Mouse (Mus musculus) forebrain, embryonic 10.5 days (tissue): Measurements from ENCODE around the gene Prr14. TPM values are rescaled to one million over a fixed set of nuclear protein-coding genes. Genes with fewer than 3 reads are reported as not detected.
"Not testable (repeated sequence)": the region's sequence is repeated elsewhere in the genome, so short reads cannot be mapped to it uniquely, and the experiment has no call there.

Experiments used
- DNase-seq: peaks from one replicate; pipeline ENCODE4 v3.0.0-alpha.2; 2017; ENCODE audit warnings: low spot score; ENCODE audit errors: extremely low spot score
- H3K27ac ChIP-seq: fragments of 300-500 bp; sonication (generic); 2 replicates; pipeline ENCODE4 v1.5.1; 2016; ENCODE audit warnings: mild to moderate bottlenecking
- H3K27me3 ChIP-seq: fragments of 300-500 bp; sonication (generic); 2 replicates; pipeline ENCODE4 v1.6.1; 2016; ENCODE audit warnings: mild to moderate bottlenecking; ENCODE audit not compliant: poor library complexity, severe bottlenecking
- H3K36me3 ChIP-seq: fragments of 300-500 bp; sonication (generic); replicated peaks from 2 replicates; pipeline ENCODE4 v1.6.1; 2016; ENCODE audit warnings: mild to moderate bottlenecking, moderate library complexity
- H3K4me1 ChIP-seq: fragments of 300-500 bp; sonication (generic); 2 replicates; pipeline ENCODE4 v1.6.1; 2016
- H3K4me3 ChIP-seq: fragments of 300-500 bp; sonication (generic); 2 replicates; pipeline ENCODE4 v1.5.1; 2016; ENCODE audit warnings: mild to moderate bottlenecking, moderate library complexity
- H3K9me3 ChIP-seq: fragments of 300-500 bp; sonication (generic); 2 replicates; pipeline ENCODE4 v1.6.1; 2016; ENCODE audit warnings: mild to moderate bottlenecking, moderate library complexity
- WGBS: fragments of 180-500 bp; shearing (Covaris S2); methylation state at CpG from one replicate; pipeline ENCODE4 v1.1.7; 2016; 5-methylcytosine and 5-hydroxymethylcytosine counted together
- polyA plus RNA-seq: library from polyadenylated mRNA; unstranded; fragments of >200 nt; fragmentation: Nextera tagmentation; extraction: Ambion mirVana; gene quantifications from 2 replicates; pipeline ENCODE4 v1.2.1, GENCODE M21; 2016

The Prr14 gene
- polyA plus RNA-seq, 1 experiment from 2014 or later: 47.3 TPM

DNA sequence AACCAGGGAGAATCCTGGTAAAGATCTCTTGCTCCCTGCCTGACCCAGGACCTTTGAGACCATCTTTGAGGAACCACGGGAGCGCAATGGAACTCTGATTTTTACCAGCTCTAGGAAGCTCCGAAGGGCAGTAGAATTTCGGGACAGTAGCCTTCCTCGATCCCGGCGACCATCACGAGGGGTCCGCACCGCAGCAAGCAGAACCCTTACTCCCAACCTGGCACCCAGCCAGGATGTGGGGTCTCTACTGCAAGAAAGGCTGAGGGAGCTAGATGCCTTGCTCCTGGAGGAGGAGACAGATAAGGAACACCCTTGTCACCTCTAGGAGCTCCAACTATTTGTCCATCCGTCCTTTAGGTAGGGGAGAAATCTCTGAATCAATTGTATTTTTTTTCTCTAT lies 16.9 kb downstream of the Prr14 start:
- Histone ChIP-seq H3K27ac (no peak overlapping the region), H3K4me1 (peaks cover 53% of the 10 kb centered on the region), H3K27me3 (no peaks in the 10 kb centered on the region), H3K36me3 (peaks cover 62% of the 10 kb centered on the region), H3K4me3 (no peak overlapping the region; the same call in 1 of the 2 replicates), H3K9me3 (no peaks in the 10 kb centered on the region)
- 96% methylated on average over 11 of the region's 11 CpGs for WGBS
- DNase-seq: no peak

DNA sequence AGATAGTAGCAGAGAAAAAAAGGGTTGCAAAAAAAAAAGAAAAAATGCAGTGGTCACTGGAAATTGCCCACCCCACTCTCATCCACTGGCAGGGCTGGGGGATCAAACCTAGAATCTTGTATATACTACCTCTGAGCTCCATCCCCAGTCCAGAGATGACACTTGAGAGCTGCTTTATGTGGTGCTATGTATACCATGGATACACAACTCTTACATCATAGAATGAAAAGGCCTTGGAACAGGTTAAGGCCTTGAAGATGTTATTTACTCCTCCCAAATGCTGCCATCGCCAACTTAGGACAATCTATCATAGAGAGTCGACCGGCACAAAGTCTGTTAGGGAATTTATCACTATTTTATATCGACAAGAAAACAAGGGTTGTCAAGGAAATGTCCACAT lies 17.4 kb downstream of the Prr14 start:
- WGBS: 83% methylated on average over 4 of the region's 4 CpGs
- peak overlapping the region; percentile 100 for H3K4me3 ChIP-seq
- no peaks in the 10 kb centered on the region for H3K27me3 ChIP-seq
- no peak for DNase-seq
- no peaks in the 10 kb centered on the region for H3K9me3 ChIP-seq
- peaks cover 67% of the 10 kb centered on the region for H3K36me3 ChIP-seq
- no peak overlapping the region for H3K27ac ChIP-seq
- peaks cover 48% of the 10 kb centered on the region for H3K4me1 ChIP-seq

DNA sequence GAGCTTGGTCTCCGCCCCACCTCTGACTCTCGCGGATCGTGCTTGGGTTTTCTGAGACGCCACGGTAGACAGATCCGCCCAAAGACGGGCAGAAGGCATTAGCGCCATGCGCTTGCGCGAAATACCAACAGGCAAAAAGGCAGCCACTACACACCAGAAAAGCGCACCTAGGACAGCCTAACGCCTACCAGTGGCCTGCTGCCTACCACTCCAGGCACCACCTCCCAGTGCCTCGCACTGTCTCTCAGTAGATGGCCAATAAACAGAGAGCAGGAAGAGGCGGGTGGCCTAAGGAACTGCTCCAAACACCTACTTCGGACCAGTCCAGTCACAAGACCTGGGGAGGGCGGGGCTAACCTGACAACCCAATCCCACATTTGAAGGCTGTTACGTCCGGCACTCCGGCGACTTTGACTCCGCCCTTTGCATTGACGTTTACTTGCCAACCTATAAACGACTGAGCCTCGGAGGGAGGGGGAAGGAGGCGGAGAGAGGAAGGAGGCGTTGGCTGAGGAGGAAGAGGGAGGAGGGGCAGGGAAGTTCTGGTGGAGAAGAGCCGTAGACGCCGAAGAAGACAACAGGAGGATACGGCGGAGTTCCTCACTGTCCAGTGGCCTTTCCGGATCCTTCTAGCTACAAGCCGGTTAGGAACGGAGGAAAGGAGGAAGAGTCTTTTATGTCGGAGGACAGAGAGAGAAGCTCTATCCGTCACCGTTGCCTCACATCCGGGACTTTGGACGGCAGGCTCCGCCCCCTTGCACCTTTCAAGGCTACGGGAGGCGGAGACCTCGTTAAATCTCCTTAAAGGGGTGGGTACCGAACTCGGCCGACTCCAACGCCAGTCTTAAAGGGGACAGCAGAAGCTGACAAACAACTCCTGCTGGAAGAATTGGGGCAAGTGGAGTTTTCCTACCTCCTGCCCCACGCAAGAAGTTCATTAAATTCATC lies 18.6 kb downstream of the Prr14 start:
- H3K36me3 ChIP-seq: peaks cover 74% of the 10 kb centered on the region

DNA sequence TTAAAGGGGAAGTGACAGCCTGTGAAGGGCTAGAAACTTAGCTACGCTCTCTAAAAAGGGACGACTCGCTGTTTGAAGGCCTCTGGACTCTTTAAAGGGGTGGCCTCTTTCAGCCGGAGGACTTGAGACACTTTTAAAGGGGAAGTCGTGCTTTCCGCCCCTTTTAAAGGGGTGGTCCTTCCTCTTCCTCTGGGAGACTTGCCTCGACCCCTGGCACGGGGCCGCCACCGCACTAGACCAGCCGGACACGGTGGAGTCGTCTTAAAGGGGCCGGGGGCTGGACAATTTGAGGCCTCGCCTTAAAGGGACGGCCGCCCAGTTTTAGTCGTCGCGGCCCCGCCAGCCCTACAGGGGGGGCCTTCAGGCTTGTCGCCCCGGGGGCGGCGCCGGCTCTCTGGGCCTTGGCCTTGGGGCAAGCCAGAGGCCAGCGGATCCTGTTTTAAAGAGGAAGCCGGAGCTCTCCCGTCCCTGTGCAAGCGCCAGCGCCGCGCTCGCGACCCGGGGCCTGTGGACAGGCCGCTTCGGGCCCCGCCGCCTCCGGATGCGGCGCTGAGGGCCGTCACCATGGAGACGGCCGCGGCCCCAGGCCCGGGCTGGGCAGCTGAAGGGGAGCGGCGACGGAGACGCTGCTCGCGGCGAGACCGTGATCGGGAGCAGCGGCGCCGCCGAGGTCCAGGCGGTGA lies 19.4 kb downstream of the Prr14 start, which contains the start of gene Fbrs:
TSS of gene Fbrs (plus strand) at position 565 of the 683 bp plus-strand sequence.
- peak; percentile 89 for DNase-seq
- Histone ChIP-seq H3K27me3 (no peaks in the 10 kb centered on the region), H3K9me3 (no peaks in the 10 kb centered on the region), H3K4me1 (peaks cover 35% of the 10 kb centered on the region), H3K36me3 (peaks cover 74% of the 10 kb centered on the region), H3K27ac (peak within 1 kb of the TSS; percentile 94), H3K4me3 (peak within 1 kb of the TSS; percentile 100)
- WGBS: under 1% methylated on average over 62 of the region's 62 CpGs

More for the DNA sequence above, 18.6 kb downstream of the Prr14 start:
- H3K9me3 ChIP-seq: no peaks in the 10 kb centered on the region
- no peaks in the 10 kb centered on the region for H3K27me3 ChIP-seq
- H3K4me3 ChIP-seq: peak overlapping the region; percentile 100
- peak; percentile 99 for DNase-seq
- H3K4me1 ChIP-seq: peaks cover 39% of the 10 kb centered on the region
- peak overlapping the region; percentile 94 for H3K27ac ChIP-seq
- under 1% methylated on average over 50 of the region's 50 CpGs for WGBS

DNA sequence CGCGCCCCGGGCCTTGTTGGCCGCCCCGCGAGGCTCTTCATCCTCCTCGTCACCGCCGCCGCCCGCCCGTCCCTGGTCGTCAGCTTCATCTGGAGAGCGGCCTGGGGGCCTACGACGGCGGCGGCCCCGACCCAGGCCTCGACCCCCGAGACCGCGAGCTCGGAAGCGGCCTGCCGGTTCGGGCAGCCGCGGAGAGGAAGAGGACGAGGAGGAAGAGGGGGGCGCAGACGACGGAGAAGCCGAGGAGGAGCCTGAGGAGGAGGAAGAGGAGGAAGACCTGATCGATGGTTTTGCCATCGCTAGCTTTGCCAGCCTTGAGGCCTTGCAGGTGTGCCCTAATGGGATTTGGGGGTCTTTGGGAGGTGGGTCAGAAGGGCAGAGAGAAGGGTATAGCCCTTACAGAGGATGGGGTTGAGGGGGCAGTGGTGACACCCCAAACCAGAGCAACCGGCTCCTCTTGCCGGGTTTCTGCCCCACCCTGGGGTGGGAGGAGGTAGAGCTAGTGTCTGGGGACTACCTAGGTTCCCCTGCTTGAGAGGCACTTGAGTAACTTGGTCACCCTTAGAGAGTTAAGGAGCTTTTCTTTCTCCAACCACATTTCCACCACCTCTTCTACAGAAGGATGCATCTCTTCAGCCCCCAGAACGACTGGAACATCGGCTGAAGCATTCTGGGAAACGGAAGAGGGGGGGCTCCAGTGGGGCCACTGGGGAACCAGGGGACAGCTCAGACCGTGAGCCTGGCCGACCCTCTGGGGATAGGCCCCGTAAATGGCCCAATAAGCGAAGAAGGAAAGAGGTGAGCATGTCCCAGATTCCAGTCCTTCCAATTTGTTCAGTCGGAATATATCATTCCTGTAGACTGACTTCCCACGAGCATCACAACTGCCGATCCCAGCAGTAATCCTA lies 20.2 kb downstream of the Prr14 start:
- WGBS: 8% methylated on average over 47 of the region's 48 CpGs
- peaks cover 74% of the 10 kb centered on the region for H3K36me3 ChIP-seq
- no peaks in the 10 kb centered on the region for H3K27me3 ChIP-seq
- H3K9me3 ChIP-seq: no peaks in the 10 kb centered on the region
- no peak for DNase-seq
- peak overlapping the region; percentile 100 for H3K4me3 ChIP-seq
- peaks cover 35% of the 10 kb centered on the region for H3K4me1 ChIP-seq
- H3K27ac ChIP-seq: peak overlapping the region; percentile 94

DNA sequence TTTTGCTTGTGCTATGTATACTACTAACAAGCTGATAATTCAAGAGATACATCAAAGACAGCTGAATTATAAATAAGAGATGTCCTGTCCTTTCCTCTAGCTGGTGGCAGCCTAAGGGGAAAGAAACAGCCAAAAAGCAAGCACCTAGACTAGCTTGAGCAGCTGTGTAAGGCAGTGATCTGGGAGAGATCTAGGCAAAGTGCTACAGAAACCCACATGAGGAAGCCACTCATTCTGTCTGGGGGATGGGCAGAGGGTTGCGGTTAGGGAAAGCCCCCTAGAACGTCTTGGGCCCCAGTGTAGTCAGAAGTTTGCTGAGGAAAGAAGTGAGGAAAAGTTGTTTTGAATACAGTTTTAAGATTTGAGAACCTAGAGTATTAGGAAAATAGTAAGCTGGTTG lies 20.9 kb downstream of the Prr14 start:
- Histone ChIP-seq H3K9me3 (no peaks in the 10 kb centered on the region), H3K4me1 (peaks cover 35% of the 10 kb centered on the region), H3K27ac (0 out of 2 replicates have a peak overlapping the region, but pooled peaks have one; percentile 94), H3K4me3 (peak overlapping the region; percentile 100), H3K27me3 (no peaks in the 10 kb centered on the region), H3K36me3 (peaks cover 74% of the 10 kb centered on the region)
- 79% methylated on average over 2 of the region's 2 CpGs for WGBS
- DNase-seq: no peak

DNA sequence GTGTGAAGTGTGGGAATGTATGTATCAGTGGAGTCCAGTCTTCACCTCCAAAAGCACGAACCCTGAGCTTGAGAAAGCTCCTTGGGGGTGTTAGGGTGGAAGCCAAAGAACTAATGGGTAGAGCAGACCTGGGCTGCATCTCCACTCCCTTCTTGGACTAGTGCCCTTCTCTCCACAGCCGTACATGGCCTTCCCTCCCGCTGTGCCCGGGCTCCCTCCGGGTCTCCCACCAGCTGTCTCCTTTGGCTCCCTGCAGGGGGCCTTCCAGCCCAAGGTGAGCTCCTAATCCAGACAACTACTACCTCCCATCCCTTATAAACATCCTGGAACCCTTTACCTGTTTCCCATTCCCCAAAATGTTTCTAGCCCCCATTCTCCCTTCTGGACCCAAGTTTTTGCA lies 26.0 kb downstream of the Prr14 start:
- peaks cover 7% of the 10 kb centered on the region for H3K4me1 ChIP-seq
- H3K4me3 ChIP-seq: no peak overlapping the region
- peaks cover 98% of the 10 kb centered on the region for H3K36me3 ChIP-seq
- DNase-seq: no peak
- WGBS: 89% methylated on average over 5 of the region's 5 CpGs
- no peaks in the 10 kb centered on the region for H3K9me3 ChIP-seq
- H3K27me3 ChIP-seq: no peaks in the 10 kb centered on the region
- H3K27ac ChIP-seq: no peak overlapping the region

DNA sequence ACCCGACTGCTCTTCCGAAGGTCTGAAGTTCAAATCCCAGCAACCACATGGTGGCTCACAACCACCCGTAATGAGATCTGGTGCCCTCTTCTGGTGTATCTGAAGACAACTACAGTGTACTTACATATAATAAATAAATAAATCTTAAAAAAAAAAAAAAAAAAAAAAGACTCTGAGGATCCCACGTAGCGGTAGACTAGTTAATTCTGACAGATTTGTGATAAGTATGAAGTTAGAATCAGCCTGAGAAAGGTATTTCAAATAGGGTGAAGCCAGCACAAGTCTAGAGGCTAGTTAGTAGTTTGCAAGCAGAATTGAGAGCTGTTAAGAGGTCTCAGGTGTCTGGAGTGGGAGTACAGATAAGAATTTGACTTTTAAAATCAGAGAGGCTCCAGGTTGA lies 29.0 kb downstream of the Prr14 start:
- not testable (repeated sequence) for H3K9me3 ChIP-seq, H3K27ac ChIP-seq, H3K4me3 ChIP-seq, DNase-seq, H3K4me1 ChIP-seq, H3K27me3 ChIP-seq
- WGBS: 96% methylated on average over 5 of the region's 5 CpGs
- H3K36me3 ChIP-seq: peaks cover 94% of the 10 kb centered on the region

DNA sequence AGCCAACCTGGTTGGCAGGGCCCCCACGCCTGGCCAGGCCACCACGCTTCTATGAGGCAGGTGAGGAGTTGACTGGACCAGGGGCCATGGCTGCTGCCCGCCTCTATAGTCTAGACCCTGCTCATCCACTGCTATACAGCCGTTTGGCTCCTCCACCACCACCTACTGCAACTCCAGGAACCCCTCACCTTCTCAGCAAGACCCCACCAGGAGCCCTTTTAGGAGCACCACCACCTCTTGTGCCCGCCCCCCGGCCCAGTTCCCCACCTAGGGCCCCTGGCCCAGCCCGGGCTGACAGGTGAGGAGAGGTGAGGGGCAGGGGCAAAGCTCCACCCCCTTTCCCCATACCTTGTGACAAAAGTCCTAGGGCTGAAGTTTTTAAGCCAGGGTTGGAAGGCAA lies 30.6 kb downstream of the Prr14 start:
- Histone ChIP-seq H3K27me3 (no peaks in the 10 kb centered on the region), H3K9me3 (no peaks in the 10 kb centered on the region), H3K4me3 (no peak overlapping the region), H3K36me3 (peaks cover 78% of the 10 kb centered on the region), H3K27ac (no peak overlapping the region), H3K4me1 (no peaks in the 10 kb centered on the region)
- no peak for DNase-seq
- whole genome bisulfite sequencing: 91% methylated on average over 7 of the region's 7 CpGs

DNA sequence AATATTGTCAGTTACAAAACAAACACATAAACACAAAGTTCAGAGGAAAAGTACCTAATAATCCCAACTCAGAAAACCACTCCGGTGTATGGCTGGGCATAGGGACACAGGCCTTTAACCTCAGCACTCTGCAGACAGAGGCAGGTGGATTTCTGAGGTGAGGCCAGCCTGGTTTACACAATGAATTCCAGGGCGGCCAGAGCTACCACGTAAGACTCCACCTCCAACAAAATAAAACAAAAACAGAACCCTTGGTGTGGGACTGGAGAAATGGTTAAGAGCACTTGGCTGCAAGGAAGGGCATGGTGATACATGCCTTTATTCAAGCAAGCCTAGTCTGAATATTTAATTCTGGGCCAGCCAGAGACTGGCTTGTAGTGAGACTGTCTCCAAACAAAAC lies 32.4 kb downstream of the Prr14 start:
- H3K4me1 ChIP-seq: no peaks in the 10 kb centered on the region
- no peak for DNase-seq
- no peak overlapping the region for H3K27ac ChIP-seq
- H3K9me3 ChIP-seq: no peaks in the 10 kb centered on the region
- WGBS: 96% methylated on average over 3 of the region's 3 CpGs
- no peaks in the 10 kb centered on the region for H3K27me3 ChIP-seq
- H3K36me3 ChIP-seq: peaks cover 59% of the 10 kb centered on the region
- no peak overlapping the region for H3K4me3 ChIP-seq

DNA sequence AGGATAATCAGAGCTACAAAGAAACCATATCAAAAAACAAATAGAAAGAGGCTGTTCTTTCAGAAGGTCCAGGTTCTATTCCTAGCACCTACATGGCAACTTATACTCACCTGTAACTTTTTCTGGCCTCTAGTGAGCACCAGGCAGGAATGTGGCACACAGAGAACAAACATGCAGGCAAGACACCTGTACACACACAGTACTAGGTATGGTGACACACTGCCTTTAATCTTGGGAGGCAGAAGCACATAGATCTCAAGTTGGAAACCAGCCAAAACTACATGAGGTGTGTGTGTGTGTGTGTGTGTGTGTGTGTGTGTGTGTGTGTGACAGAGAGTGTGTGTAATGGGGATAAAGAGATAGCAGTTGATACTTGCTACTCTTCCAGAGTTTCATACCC lies 35.2 kb downstream of the Prr14 start:
- H3K9me3 ChIP-seq: no peaks in the 10 kb centered on the region
- no peak overlapping the region for H3K27ac ChIP-seq
- peaks cover 33% of the 10 kb centered on the region for H3K36me3 ChIP-seq
- no peaks in the 10 kb centered on the region for H3K27me3 ChIP-seq
- DNase-seq: no peak
- H3K4me1 ChIP-seq: no peaks in the 10 kb centered on the region
- H3K4me3 ChIP-seq: no peak overlapping the region

DNA sequence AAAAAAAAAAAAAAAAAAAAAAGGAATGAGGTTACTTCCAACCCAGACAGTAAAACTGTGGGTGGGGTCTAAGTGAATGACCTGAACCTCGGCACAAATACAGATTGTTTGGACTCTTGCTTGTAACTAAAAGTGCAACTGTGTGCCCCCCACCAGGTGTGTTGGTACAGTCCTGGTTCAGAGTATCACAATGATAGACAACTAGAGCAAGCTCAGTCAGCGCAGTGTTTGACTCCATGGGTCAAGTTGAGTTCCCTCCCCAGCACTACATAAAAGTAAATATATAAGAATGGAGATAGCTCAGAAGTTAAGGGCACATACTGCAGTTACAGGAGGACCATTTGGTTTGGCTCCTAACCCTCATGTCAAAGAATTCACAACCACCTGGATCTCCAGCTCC lies 38.0 kb downstream of the Prr14 start:
- no peaks in the 10 kb centered on the region for H3K27me3 ChIP-seq
- H3K27ac ChIP-seq: no peak overlapping the region
- H3K4me1 ChIP-seq: no peaks in the 10 kb centered on the region
- no peak overlapping the region for H3K4me3 ChIP-seq
- WGBS: 86% methylated on average over 2 of the region's 2 CpGs
- no peaks in the 10 kb centered on the region for H3K9me3 ChIP-seq
- DNase-seq: no peak
- H3K36me3 ChIP-seq: peaks cover 5% of the 10 kb centered on the region
